Mouse (Mus musculus): ENCODE results near the gene Zfp827.
"Not testable (repeated sequence)": the region's sequence is repeated elsewhere in the genome, so short reads cannot be mapped to it uniquely, and the experiment has no call there.

Zfp827 gene

DNA sequence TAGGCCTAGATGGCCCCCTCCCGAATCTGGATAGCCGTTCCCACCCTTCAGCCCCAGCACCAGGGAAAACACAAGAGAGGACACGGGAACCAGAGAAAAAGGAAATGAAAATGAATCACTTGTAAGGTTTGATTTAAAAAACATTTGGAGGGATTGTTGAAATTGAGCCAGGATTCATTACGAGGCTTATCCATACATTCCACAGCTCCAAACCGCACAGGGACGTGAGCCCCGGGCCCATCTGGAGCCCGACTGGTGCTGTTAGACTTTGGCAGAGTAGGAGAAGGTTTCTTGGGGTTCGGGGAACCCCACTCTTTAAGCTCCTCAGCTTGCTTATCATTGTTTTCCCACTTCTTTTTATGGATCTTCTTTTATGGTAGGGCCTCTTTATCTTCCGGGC lies 76.9 kb downstream of the Zfp827 start:
- DNase-seq (ENCODE audit: low read depth, low spot score), result no peak

DNA sequence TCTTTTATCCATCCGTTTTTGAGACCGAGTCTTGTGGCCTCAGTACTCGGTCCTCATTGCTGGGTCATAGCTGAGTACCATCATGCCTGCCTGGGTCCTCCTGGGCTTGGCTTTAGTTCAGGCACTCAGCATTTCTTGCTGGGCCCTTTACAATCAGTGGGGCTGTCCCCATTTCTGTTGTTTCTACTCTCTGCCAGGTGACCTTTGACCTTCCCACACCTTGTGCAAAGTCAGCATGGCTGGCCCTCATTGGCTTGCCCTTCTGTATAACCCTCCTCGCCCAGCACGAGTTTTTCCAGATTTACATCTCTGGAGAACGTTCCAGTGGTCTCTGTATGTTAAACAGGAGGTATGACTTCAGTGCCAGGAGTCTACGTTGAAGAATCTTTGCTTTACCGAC lies 83.2 kb downstream of the Zfp827 start:
- no peak for DNase-seq (ENCODE audit: low read depth, low spot score)

DNA sequence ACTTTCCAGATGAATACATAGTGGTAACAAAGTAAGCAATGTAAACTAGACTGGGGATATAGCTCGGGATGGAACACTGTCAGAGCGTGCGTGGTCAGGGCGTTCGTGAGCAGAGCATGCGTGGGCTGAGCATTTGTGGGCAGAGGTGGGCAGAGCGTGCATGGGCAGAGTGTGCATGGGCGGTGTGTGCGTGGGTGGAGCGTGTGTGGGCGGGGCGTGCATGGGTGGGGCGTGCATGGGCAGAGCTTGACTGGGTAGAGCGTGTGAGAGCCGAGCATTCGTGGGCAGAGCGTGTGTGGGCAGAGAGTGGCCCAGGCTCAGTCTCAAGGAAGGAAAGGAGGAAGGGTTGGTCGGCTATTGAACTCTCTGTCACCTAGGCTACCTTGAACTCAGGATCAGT lies 84.2 kb downstream of the Zfp827 start:
- no peak for DNase-seq (ENCODE audit: low read depth, low spot score)

DNA sequence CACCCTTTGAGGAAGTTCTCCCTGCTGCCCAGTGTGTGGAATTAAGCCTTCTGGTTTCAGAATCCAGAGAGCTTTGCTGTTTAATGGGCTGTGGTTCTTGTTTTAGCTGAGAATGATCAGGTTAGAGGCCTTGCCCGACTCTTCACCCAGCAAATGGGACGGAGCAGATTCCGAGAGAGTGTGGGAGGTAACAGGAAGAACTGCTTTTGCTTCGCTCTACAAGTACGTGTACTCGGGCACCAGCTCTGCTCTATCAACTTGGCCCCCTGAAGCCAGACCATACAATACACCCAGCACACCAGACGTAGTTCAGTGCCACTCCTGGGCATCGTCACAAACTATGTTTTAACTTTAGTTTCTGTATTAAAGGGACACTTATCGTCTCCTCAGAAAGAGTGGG lies 85.3 kb downstream of the Zfp827 start:
- no peak for DNase-seq (ENCODE audit: low read depth, low spot score)

DNA sequence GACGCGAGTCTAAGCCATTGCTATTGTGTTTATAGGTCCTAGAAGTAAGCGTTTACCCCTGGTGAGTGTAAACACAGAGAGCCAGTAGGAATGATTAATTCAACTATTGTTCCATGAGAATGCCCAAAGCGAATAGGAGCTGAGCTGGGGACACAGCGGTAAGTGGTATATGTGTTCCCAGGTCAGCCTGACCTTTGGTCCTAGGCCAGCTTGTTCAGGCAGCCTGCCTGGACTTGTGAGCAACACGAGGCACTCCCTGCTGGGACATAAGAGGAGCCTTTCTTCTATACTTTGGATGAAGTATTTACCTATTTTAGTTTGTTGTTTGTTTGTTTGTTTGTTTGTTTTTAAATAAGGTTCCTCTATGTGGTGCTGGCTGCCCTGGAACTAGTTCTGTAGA lies 86.3 kb downstream of the Zfp827 start:
- DNase-seq (ENCODE audit: low read depth, low spot score), result no peak

DNA sequence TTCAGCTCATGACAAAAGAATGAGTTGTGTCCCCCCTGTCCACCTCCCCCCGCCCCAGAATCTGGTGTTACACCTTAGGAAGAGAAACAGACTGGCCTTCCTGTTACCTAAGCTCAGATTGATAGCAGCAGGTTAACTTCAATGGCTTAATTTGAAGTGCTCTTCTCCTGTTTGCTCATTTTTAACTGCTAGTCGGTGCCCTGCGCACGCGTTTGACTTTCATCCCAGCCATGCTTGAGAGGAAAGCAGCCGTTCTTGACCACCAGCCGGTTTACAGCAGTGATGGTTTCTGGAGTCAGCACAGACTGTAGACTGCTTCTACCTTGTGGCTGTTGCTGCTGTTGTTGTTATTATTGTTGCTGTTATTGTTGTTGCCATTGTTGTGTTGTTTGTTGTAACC lies 88.2 kb downstream of the Zfp827 start:
- no peak for DNase-seq (ENCODE audit: low read depth, low spot score)

DNA sequence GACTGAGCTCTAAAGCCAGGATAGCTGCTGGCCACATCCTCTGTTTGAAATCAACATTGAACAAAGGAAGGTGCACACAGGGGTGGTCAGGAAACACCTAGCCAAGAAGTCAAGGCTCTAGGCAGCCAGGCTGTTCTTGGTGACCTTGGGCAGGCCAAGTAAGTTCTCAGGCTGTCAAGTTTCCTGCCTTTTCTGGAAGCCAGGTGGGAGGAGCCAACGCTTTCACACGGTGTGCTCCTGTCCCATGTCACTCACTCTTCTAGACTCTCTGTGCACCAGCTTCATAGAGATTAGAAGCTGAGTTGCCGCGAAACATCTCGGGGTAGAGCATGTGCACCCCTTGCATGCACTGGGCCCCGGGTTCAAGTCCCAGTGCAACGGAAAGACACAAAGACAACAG lies 89.5 kb downstream of the Zfp827 start:
- no peak for DNase-seq (ENCODE audit: low read depth, low spot score)

DNA sequence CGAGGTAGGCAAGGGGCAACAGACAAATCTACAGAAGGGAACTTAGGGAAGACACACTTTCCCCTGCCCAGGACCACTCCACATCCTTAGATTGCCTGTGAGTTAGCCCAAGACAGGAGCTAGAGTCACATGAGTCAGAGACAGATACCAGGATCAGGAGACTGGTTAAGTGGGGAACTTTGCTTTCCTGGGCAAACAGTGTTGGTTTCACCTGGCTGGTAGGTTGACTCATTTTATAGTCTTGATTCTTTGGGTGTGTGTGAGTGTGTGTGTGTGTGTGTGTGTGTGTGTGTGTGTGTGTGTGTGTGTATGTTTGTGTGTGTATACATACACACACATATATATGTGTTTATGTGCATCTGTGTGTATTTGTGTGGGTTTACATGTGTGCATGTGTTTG lies 93.4 kb downstream of the Zfp827 start:
- DNase-seq (ENCODE audit: low read depth, low spot score), result no peak

DNA sequence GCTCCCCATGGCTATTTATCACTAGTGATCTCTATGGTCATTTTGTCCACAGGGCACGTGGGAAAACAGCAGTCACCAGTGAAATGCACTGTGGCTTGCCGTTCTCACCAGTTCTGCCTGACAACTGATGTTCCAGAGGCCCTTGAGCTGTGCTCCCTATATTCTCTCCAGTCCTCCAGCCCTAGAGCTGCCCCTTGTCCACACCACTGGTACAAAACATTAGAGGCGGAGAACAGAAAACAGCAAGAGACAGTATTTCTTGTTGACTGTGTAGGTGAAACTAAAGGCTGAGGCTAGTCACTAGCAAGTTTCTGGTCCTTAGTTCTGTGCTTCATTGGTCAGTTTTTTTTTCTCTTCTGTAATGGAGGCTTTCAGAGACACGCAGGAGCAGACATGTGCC lies 96.0 kb downstream of the Zfp827 start:
- DNase-seq (ENCODE audit: low read depth, low spot score), result no peak

DNA sequence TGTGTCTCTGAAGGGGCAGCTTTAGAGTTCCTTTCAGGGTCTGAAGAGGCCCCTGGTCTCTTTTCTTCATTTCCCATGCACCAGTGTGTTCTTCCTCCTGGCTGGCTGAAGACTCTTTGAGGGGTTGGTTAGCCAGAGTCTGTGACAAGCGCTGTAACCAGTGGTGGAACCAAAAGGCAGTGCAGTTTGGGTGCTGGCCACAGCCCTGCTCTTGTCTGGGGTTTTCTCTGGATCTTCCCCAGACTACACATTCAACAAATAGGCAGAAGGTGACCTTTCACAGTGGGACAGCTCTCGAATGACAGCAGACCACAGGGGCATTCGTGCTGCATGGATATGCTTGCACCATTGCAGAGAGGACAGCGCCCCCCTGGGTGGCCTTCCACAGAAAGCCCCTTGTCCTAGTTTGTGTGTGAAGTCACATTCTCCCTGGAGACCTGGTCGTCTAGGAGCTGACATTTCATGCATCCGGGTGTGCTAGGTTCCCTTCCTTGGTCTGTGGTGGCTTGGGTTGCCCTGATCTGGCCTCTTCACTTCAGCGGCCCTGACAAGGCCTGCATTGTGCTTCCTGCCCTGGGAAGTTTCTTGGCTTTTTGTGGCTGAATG lies 99.1 kb downstream of the Zfp827 start:
- DNase-seq (ENCODE audit: low read depth, low spot score), result no peak

DNA sequence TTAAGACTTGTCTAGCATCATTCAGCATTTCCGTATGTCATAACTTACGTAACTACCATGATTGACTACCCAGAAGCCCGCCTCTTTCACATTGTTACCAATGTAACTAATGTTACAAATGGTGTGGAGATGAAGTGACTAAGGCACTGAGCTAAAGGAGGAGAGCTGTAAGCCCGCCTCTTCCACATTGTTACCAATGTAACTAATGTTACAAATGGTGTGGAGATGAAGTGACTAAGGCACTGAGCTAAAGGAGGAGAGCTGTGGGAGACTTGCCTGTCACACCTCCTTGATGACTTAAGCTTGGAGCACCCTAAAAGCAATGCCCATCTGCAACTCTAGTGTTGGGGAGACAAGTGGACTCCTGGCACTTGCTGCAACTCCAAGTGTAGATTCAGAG lies 100.3 kb downstream of the Zfp827 start:
- DNase-seq (ENCODE audit: low read depth, low spot score), result not testable (repeated sequence)

DNA sequence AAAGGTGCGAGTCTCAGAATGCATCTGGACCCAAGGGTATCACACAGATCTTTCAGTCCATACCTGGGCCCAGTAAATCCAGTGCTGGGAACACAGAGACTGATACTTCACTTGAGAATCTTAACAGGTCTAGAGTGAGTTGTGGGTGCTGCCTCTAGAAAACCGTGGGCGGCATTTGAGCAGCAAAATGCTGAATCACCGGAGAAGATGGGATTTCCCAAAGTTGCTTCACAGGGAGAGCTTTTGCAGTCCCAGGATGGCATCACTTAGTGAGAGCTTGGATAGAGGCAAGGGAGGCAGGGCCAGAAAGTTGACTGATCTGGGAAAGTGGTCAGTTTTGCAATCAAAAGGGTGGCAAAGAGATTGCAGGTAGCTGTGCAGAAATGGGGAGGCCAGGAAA lies 111.4 kb downstream of the Zfp827 start:
- no peak for DNase-seq (ENCODE audit: low read depth, low spot score)

DNA sequence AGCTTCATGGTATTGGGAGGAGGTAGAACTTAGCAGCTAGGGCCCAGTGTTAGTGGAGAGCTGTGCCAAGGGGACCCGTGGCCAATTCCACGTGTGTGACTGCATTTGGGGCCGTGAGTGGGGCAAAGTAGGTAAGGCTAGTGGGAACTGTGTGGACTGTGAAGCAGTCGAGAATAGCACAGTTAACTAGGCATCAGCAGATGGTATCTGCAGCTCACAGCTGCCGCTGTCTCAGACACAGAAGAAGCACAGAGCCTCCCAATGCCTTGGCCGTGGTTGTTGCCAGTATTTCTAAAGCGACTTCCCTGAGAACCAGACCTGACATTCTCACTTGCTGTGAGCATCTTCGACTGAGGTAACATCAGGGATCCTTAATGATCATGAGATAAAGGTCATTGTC lies 112.7 kb downstream of the Zfp827 start:
- no peak for DNase-seq (ENCODE audit: low read depth, low spot score)

DNA sequence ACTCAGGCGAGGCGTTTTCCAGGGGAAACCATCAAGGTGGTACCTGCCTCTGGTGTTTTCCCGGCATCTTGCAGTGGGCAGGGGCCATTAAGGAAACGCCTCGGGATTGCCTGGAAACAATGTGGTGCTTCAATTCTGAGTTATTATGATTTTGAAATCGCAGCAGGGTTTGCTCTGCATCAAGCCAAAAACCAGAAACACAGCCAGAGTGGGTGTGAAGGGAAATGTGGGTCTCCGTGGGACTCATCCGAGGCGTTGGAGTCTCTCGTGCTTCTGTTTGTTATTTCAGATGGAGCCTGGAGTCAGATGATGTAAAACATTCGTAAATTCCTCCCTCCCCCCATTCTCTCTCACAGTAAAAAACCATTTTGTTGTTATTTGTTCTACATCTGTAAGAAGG lies 113.4 kb downstream of the Zfp827 start:
- DNase-seq (ENCODE audit: low read depth, low spot score), result no peak

DNA sequence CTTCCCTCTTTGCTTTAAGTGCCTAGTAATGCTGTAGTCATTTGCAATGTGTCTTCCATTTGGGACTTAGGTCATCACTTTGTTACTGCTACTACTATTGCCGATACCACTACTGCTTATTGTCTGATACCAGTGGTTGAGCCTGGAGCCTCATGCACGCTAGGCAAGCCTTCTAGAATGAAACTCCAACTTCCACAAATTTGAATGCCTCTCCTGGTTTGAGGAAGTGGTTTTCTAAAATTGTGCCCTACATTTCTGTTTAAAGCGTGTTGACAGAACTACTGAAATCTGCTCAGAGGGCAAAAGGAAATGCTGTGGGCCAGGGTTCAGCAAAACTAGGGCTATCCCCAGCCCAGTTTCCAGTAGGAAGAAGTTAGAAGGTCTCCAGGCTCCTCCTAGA lies 115.5 kb downstream of the Zfp827 start:
- no peak for DNase-seq (ENCODE audit: low read depth, low spot score)

DNA sequence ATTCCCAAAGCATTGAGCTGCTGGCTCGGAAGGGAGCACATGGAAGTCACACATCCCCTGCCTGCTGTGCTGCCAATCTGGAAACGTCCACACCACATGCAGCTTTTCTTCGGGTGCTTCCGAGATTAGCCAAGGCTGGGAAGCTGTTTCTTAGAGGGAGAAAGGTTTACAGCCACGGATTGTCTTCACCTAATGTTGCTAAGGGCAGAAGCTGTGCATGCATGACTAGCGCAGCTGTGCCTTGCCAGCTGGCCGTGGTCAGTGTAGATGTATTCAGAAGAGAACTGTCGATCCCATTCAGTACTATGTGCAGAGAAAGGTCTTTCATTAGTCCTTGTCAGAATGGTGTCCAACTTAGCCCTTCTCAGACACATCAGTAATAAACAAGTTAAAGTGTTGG lies 117.0 kb downstream of the Zfp827 start:
- DNase-seq (ENCODE audit: low read depth, low spot score), result no peak

DNA sequence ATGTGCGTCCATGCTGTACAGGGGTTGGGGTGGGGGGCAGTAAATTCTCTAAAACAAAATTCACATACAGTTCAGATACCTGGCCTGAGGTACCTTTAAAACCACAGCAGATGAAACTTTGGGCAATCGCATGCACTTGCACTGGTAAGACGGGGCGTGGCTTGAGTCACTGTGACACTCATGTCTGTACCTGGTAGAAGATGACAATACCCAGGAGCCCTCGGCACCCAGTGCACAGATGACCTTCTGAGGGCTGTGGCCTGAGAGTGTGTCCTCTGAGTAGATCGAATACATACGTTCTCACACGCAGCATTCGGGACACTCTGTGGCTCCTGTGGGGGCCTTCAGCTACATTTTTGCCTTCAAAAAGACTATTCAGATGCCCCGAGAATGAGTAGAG lies 117.4 kb downstream of the Zfp827 start:
- no peak for DNase-seq (ENCODE audit: low read depth, low spot score)

DNA sequence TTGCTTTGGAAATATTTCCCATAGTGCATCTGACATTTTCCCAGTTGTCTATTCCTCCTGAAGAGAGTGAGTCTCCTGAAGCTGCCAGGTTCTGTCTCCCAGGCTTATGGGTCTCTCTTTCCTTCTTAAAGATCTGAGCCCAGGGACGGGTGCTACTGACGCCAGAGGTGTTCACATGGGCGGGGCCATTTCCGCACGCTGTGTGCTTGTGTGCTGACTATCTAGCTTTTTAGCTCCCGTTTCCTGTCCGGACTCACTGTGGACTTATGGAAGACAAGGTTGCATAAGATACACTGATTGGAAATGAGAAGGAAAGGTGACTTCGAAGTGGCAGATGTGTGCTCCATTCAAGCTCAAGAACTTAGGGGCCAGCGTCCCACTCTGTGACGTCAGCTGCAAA lies 120.6 kb downstream of the Zfp827 start:
- DNase-seq (ENCODE audit: low read depth, low spot score), result no peak

DNA sequence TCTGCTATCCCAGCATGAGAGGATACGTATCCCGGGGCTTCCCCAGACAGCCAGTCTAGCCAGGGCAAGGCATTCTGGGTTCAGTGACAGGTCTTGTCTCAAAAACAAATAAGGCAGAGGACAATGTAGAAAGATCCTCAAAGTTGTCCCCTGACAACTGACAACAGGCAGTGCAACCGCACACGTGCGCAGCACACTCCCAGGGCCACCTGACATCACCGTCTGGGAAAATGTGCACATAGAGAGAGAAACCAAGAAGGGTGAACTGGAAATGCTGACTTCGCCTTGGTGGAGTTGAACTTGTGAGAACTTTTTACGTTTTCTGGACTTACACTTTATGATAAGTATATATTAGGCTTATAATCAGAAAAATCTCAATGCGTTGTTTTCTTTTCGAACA lies 121.6 kb downstream of the Zfp827 start:
- no peak for DNase-seq (ENCODE audit: low read depth, low spot score)

DNA sequence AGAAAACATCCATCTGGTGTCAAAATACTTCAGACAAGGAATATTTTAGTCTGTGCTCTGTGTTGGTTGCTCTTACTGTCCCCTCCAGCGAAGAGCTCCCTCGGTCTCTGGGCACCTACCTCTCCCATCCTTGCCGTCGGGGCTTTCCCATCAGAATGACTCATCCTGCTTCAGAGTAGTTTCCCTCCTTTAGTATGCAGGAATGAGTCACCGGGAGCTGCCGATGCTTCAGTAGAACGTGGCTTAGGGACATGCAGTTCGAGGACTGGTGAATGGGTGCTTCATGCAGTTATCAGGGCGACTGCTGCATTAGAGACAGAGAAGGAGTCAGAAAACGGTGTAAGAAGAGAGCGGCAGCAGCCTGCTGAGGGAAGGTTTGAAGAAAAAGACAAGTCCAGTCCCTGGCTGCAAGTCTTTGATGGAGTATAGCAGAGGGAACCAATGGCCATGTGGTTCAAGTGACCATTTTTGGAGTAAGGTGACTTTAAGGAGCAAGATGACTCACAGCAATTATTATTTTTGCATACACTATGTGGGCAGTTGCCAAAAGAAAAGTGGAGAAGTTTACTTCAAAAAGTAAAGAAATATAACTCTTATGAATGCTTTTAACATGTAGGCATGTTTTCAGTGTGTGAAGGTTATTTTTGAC lies 122.4 kb downstream of the Zfp827 start:
- DNase-seq (ENCODE audit: low read depth, low spot score), result no peak

DNA sequence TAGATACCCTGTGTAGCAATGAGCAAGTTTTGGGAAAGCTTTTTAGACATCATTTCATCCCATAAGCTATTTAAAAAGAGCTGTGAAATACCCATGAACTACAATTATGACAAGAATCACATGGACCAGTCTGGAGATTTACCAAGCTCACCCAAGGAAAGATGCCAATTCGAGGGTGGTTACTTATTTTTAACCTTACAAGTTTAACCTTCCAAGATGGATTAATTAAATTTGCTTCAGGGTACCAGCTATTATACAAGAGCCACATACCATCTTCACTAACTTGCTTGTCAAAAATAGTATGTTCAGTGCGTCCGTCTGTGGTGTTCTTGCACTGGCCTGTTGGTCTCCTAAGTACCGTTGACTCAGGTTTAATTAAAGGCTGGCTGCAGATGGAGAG lies 123.4 kb downstream of the Zfp827 start:
- DNase-seq (ENCODE audit: low read depth, low spot score), result no peak

DNA sequence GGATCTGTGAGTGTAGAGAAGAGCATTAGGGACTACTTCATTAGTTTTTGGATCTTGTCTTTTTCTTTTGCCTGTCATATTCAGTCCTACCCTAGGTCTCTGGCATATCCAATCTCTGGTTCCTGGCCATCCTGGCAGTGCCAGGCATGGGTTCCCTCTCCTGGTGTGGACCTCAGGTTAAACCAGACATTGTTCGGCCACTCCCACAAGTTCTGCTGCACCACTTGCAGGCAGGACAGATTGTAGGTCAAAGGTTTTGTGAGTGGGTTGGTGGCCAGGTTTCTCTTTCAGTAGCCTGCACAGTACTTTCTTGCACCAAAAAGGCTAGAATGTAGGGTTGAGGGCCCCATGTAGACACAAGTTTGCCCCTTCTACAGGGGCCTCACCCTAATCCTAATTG lies 125.0 kb downstream of the Zfp827 start:
- DNase-seq (ENCODE audit: low read depth, low spot score), result no peak

DNA sequence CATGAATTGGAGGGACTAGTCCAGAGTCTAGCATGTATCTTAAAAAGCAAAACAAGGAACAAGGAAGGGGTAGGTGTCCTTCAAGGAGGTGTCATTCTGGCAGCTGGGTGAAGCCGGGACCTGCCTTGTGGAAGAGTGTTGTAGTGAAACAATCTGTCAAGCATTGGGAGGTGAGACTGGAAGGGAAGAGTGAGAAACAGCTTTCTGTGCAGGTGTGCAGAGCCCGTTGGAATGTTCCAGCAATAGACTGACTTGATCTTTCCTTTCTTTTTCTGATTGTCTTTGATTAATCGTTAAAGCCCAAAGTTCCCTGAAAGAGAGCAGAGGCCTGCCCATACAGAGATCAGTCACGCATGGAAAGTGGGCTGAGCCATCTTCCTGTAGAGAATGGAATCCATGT lies 125.4 kb downstream of the Zfp827 start:
- DNase-seq (ENCODE audit: low read depth, low spot score), result no peak

DNA sequence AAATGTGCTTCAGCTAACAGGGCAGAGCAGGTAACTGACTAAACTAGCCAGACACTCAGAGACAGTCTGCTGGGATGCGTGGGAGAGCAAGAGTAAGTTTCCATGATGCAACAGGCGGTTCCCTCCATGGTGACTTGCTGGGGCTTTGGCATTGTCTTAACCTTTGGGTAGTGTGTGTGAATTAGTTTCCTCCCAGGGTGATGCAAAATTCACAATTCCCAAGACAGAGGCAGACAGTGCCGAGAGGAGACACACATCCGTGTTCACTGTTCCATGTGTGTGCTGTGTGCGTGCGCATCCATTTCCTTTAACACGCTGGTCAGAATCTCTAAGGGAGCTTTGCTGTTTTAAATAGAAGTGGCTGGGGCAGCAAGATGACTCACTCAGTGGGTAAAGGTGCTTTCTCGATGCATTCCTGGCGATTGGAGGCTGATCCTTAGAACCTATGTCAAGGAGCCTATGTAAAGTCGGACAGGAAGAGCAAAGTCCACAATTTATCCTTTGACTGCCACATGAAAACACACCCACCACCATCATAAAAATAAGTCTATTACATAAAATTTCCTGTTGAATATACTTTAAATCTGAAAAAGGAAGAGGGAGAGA lies 127.4 kb downstream of the Zfp827 start:
- no peak for DNase-seq (ENCODE audit: low read depth, low spot score)

All from WW6 (cell line).